Mouse (Mus musculus) layer of hippocampus, postnatal 36 days (tissue): ENCODE measurements around the gene BC051019. TPM values are rescaled to one million over a fixed set of nuclear protein-coding genes. Genes with fewer than 3 reads are reported as not detected.

Source experiments
- DNase-seq, 2 experiments: peaks; one replicate each; pipeline ENCODE4 v3.0.0; 2022
- total RNA-seq, 2 experiments: library from RNA; stranded (reverse); gene quantifications; 2 replicates each; pipeline ENCODE4 v1.2.3; 2021

The BC051019 gene
- total RNA-seq, 2 experiments from 2014 or later = not detected

GRCm38 (mm10) chr7:109708961-109709382, 14.7 kb downstream of the BC051019 start:
- DNase-seq = no peak

- DNase-seq = no peak
Measured at GRCm38 (mm10) chr7:109707023-109707785, 16.4 kb downstream of the BC051019 start.

GRCm38 (mm10) chr7:109704461-109704860, 19.2 kb downstream of the BC051019 start:
- no peak for DNase-seq

GRCm38 (mm10) chr7:109704016-109704377, 19.7 kb downstream of the BC051019 start:
- peak in 1 of 2 experiments; percentile 26 for DNase-seq

GRCm38 (mm10) chr7:109703190-109704015, 20.2 kb downstream of the BC051019 start, which contains the start of the genes St5 and Akip1:
Gene St5 (minus strand): TSS chr7:109703605.
Gene Akip1 (plus strand): TSS chr7:109703690.
- peak; percentile 90 to 91 for DNase-seq

GRCm38 (mm10) chr7:109702721-109703120, 20.9 kb downstream of the BC051019 start:
- no peak for DNase-seq

GRCm38 (mm10) chr7:109700213-109700612, 23.4 kb downstream of the BC051019 start:
- no peak for DNase-seq

- no peak for DNase-seq
Measured at GRCm38 (mm10) chr7:109695339-109695726, 28.3 kb downstream of the BC051019 start.

- DNase-seq = no peak
Measured at GRCm38 (mm10) chr7:109694576-109695338, 28.9 kb downstream of the BC051019 start.

- no peak for DNase-seq
Measured at GRCm38 (mm10) chr7:109690961-109691360, 32.7 kb downstream of the BC051019 start.

GRCm38 (mm10) chr7:109690101-109690500, 33.5 kb downstream of the BC051019 start:
- DNase-seq = no peak

- DNase-seq = no peak
Measured at GRCm38 (mm10) chr7:109686585-109687128, 37.0 kb downstream of the BC051019 start.

GRCm38 (mm10) chr7:109680879-109681278, 42.8 kb downstream of the BC051019 start:
- no peak for DNase-seq

- no peak for DNase-seq
Measured at GRCm38 (mm10) chr7:109680284-109680683, 43.4 kb downstream of the BC051019 start.

GRCm38 (mm10) chr7:109674944-109675628, 48.6 kb downstream of the BC051019 start:
- no peak for DNase-seq

GRCm38 (mm10) chr7:109671581-109672471, 51.8 kb downstream of the BC051019 start:
- peak; percentile 59 to 62 for DNase-seq

GRCm38 (mm10) chr7:109669426-109670170, 54.1 kb downstream of the BC051019 start:
- DNase-seq = no peak

GRCm38 (mm10) chr7:109666664-109667063, 57.0 kb downstream of the BC051019 start:
- DNase-seq = no peak

- peak; percentile 30 to 60 for DNase-seq
Measured at GRCm38 (mm10) chr7:109662626-109663025, 61.0 kb downstream of the BC051019 start.
